Mouse (Mus musculus): Measurements from ENCODE around the gene Myo1c.

The Myo1c gene

GRCm38 (mm10) chr11:75649155-75649561 lies 1.1 kb upstream of the Myo1c start:
- no peak for DNase-seq (ENCODE audit: low spot score in 2 of 2)

- DNase-seq (ENCODE audit: low spot score in 2 of 2): no peak
These were observed 688 bp downstream of the Myo1c start for GRCm38 (mm10) chr11:75650958-75651425.

- peak; percentile 79 to 80 for DNase-seq (ENCODE audit: low spot score in 2 of 2)
These were observed 1.3 kb downstream of the Myo1c start for GRCm38 (mm10) chr11:75651426-75652221.

GRCm38 (mm10) chr11:75652222-75652941 lies 2.1 kb downstream of the Myo1c start:
- peak; percentile 62 to 71 for DNase-seq (ENCODE audit: low spot score in 2 of 2)

GRCm38 (mm10) chr11:75652942-75653684 lies 2.8 kb downstream of the Myo1c start:
- no peak for DNase-seq (ENCODE audit: low spot score in 2 of 2)

GRCm38 (mm10) chr11:75653781-75654470 lies 3.6 kb downstream of the Myo1c start:
- DNase-seq (ENCODE audit: low spot score in 2 of 2): peak in 1 of 2 experiments; percentile 55

GRCm38 (mm10) chr11:75654471-75655390 lies 4.4 kb downstream of the Myo1c start:
- DNase-seq (ENCODE audit: low spot score in 2 of 2): no peak

GRCm38 (mm10) chr11:75655621-75656545 lies 5.6 kb downstream of the Myo1c start:
- DNase-seq (ENCODE audit: low spot score in 2 of 2): peak; percentile 47 to 70

- no peak for DNase-seq (ENCODE audit: low spot score in 2 of 2)
These were observed 6.6 kb downstream of the Myo1c start for GRCm38 (mm10) chr11:75656621-75657590.

GRCm38 (mm10) chr11:75657841-75658240 lies 7.5 kb downstream of the Myo1c start:
- no peak for DNase-seq (ENCODE audit: low spot score in 2 of 2)

- DNase-seq (ENCODE audit: low spot score in 2 of 2): no peak
These were observed 8.0 kb downstream of the Myo1c start for GRCm38 (mm10) chr11:75658311-75658710.

GRCm38 (mm10) chr11:75658996-75659750 lies 8.9 kb downstream of the Myo1c start:
- DNase-seq (ENCODE audit: low spot score in 2 of 2): no peak

- DNase-seq (ENCODE audit: low spot score in 2 of 2): no peak
These were observed 9.8 kb downstream of the Myo1c start for GRCm38 (mm10) chr11:75660081-75660590.

GRCm38 (mm10) chr11:75660941-75661800 lies 10.9 kb downstream of the Myo1c start:
- DNase-seq (ENCODE audit: low spot score in 2 of 2): no peak

GRCm38 (mm10) chr11:75662131-75662530 lies 11.8 kb downstream of the Myo1c start:
- DNase-seq (ENCODE audit: low spot score in 2 of 2): no peak

- no peak for DNase-seq (ENCODE audit: low spot score in 2 of 2)
These were observed 16.0 kb downstream of the Myo1c start for GRCm38 (mm10) chr11:75666296-75666695.
